Mouse (Mus musculus): Measurements from ENCODE around the gene Sipa1l2.

The Sipa1l2 gene

GRCm38 (mm10) chr8:125510861-125511668 lies 58.5 kb downstream of the Sipa1l2 start:
- DNase-seq, result no peak

- DNase-seq, result peak; percentile 50
These were observed 59.8 kb downstream of the Sipa1l2 start for GRCm38 (mm10) chr8:125509776-125510175.

- DNase-seq, result no peak
These were observed 60.4 kb downstream of the Sipa1l2 start for GRCm38 (mm10) chr8:125509175-125509574.

DNA sequence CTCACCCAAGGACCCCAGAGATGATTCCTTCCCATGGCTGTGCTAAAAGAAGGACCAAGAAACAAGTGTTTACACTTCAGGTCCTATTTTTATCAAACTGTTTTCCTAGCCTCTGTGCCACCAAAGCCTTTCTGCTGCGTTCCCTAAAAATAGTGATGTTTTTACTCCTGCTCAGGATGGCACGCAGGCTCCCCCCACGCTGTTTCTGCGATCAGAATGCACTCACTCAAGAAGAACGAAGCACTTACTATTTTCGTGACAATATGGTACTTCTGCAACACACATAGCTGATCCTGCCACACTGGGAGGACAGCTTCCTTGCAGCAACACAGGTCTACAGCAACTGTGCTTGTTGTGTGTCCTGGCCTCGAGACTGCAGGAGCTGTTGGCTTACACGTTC lies 62.3 kb downstream of the Sipa1l2 start:
- no peak for DNase-seq

- DNase-seq, result peak; percentile 66
These were observed 64.9 kb downstream of the Sipa1l2 start for GRCm38 (mm10) chr8:125504605-125505257.

GRCm38 (mm10) chr8:125503808-125504207 lies 65.8 kb downstream of the Sipa1l2 start:
- no peak for DNase-seq

DNA sequence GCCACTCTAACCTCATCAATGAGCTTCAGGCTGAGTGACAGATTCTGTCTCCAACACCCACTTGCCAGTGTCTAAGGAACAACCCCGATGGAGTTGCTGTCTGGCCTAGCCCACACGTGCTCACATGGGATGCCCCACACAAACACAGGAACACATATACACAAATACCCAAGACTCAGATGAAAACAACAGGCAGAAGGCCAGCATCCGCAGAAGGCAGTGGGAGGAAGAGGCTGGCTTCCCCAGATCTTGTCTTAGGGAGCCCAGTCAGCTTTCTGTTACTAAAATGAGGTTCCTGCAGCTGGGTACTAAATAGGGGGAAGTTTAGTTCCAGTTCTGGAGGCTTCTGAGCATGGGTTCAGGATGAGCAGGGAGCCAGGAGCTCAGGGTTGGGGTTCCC lies 66.8 kb downstream of the Sipa1l2 start:
- DNase-seq, result peak; percentile 44

DNA sequence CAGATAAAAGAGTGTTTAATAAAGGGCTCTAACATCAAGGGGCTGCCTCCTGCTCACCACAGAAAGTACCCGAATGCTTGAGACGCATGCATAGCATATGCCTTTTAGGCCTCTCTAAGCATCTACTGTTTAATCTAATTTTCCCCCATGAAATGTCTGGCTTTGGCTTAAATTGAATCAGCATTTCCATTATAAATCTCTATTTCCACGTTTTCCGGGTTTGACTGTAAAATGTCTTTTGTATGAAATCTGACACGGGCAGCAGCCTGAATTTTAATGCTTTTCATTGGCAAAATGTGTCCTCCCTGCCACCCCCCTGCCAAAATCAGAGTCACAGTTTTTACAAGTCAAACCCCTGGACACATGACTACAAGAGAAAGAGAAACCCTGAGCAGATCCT lies 69.6 kb downstream of the Sipa1l2 start:
- DNase-seq, result no peak

GRCm38 (mm10) chr8:125498508-125498907 lies 71.1 kb downstream of the Sipa1l2 start:
- no peak for DNase-seq

GRCm38 (mm10) chr8:125495545-125495944 lies 74.1 kb downstream of the Sipa1l2 start:
- DNase-seq, result no peak

GRCm38 (mm10) chr8:125493254-125493815 lies 76.3 kb downstream of the Sipa1l2 start:
- DNase-seq, result no peak

DNA sequence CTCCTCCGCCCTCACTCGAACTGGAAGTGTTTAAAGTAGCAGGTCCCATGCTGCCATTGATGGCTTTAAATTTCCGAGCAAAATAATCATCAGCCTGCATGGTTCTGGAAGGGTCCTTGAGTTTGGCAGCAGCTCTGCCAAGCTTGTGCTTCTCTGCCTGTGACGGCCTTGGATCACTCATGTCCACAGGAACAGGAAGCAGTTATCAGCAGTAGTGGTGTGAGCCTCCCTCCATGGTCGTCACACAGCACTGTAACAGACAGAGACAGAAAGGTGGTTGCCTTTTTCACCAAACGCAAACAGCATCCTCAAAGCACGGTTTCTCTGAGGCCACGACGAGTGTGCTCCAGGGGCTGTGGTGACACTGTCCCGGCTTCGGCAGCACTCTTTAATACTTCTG lies 77.2 kb downstream of the Sipa1l2 start:
- DNase-seq, result no peak

DNA sequence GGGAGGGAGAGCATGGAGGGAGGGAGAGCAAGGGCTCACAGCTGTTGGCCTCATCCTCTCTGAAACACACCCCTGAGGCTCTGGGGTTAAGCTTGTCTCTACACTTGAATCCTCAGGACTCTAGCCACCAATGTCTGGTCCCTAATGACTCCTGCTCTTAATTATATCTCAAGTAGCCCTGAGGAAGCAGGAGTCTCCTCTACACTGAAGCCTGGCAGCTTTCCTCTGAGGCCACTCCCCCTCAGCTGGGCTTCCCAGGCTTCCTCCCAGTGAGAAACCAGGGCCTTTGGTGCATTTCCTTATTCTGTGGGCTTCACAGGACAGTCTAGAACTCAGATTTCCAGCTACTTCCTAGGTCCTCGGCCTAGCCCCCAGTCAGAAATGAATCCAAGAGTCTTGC lies 80.9 kb downstream of the Sipa1l2 start:
- peak; percentile 58 for DNase-seq

- DNase-seq, result no peak
These were observed 83.9 kb downstream of the Sipa1l2 start for GRCm38 (mm10) chr8:125485715-125486114.

DNA sequence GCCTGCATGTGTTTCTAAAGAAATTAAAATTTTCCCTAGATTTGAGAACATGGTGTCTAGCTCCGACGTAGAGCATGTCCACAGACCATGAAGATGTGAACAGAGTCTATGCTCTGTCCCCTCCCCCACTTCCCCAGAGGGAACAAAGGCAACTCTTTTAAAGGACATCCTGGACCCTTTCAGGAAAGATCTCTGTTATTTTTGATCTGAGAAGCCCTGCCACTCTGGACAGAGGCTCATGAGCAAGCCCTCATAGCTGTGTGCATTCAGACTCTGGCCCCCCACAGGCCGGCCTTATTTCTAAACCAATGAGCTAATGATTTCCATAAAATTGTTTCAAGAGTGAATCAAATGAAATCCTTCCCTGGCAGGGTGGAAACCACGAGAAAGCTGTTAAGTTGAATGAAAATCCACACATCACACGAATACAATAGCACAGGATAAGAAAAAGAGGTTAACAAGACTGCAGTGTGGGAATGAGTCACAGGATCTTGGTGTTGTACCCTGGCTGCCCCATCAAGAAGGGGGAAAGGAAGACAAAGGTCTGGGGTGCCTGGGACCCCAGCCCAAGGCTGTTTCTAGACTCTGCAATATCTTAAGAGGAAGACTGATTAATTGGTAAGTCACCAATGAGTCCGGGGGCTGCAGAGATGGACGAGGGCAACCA lies 84.9 kb downstream of the Sipa1l2 start:
- peak; percentile 32 for DNase-seq

GRCm38 (mm10) chr8:125482491-125483096 lies 87.0 kb downstream of the Sipa1l2 start:
- DNase-seq, result no peak

GRCm38 (mm10) chr8:125474876-125475275 lies 94.7 kb downstream of the Sipa1l2 start:
- DNase-seq, result peak; percentile 88

DNA sequence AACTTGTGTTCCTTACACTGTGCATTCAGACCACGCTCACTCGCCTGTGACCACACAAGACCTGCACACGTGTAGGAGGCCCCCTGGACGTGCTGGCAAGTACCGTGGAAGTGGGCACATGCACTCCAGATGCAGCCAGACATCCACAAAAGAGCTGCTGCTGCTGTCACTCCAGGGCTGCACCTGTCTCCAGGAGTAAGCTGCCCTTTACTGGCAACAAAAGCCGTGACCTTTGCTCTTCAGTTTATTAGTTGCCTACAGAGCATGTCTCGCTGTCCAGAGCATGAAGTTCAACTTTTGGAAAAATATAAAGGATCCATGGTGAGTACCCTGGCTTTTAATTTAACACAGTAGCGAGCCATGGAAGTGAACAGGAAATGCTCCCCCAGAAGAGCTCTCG lies 98.2 kb downstream of the Sipa1l2 start:
- DNase-seq, result no peak

GRCm38 (mm10) chr8:125465156-125465821 lies 104.3 kb downstream of the Sipa1l2 start:
- DNase-seq, result no peak

DNA sequence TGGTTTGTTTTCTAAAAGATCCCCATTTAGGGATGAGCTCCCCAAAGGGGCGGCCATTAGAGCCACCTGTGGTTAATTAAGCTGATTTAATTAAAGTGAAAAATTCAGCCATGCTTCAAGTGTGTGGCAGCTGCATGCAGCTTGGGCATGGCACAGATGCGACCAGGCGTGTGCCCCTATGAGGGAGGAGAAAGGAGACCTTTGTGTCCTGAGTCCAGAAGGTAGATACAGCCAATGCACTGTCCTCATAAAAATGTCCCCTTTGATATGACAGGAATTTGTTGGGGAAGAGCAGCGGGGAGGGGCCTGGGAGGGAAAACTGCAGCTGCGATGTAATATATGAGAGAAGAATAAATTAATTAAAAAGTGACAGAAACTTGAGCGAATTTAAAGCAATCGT lies 106.7 kb downstream of the Sipa1l2 start:
- no peak for DNase-seq

- DNase-seq, result peak; percentile 47
These were observed 108.1 kb downstream of the Sipa1l2 start for GRCm38 (mm10) chr8:125461504-125461903.

- no peak for DNase-seq
These were observed 109.0 kb downstream of the Sipa1l2 start for GRCm38 (mm10) chr8:125460602-125461001.

DNA sequence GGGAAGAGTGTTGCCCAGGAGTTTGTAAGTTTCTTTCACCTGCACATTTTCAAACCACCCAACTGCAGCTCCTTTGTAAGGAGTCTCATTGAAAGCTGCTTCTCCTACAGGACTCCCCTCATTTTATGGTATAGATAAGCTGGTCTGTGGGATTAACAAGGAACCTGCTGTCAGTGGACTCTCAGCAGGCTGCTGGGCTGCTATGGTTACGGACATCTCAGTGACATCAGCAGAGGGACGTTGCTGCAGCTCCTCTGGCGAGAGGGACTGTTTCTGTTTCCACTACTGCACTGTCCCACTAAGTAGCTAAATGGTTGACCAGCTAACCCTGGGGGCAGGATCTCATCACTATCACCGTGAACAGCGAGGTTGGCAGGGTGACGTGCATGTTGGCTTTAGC lies 120.6 kb downstream of the Sipa1l2 start:
- DNase-seq, result no peak

Measured in lung, postnatal 10 days (tissue).